Mouse (Mus musculus): ENCODE data around the gene Orc3. TPM values are rescaled to one million over a fixed set of nuclear protein-coding genes. Genes with fewer than 3 reads are reported as not detected.

The Orc3 gene
- total RNA-seq, 1 experiment from 2014 or later: 96.9 TPM

DNA sequence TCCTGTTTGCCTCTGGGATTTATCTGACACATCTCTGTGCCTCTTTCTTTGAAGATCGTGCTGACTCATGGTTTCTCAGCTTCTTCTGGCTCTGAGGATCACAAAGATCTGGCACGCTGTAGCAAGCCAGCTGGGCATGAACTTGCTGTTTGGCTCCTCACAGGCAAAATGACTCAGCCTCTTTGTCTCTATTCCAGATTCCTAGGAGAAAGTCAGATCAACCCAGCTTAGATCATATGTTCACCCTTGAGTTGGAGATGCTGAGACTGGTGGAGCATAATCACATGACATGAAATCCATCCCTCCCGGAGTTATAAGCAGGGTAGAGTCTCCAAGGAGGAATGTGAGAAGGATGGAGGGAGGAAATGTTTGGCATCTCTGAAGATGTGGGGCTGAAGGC is 91.9 kb downstream of the Orc3 start:
- no peak for ATAC-seq (replicated peaks; ENCODE audit: low read depth, poor library complexity, severe bottlenecking)

Other genes starting within 250 kb of the Orc3 start
- 42.0 and 60.8 TPM in 2 replicates for gene Akirin2, start 64.0 kb downstream of the Orc3 start, total RNA-seq (2017)
- gene Rars2, start within 50 bp of the Orc3 start, total RNA-seq (2017): 36.6 and 46.2 TPM in 2 replicates
- 23.2 and 24.3 TPM in 2 replicates for gene Slc35a1, start 72.5 kb upstream of the Orc3 start, total RNA-seq (2017)
- not detected in 2 replicates for gene Cfap206, start 115.3 kb upstream of the Orc3 start, total RNA-seq (2017)
- not detected in 2 replicates for gene Gm136, start 141.3 kb upstream of the Orc3 start, total RNA-seq (2017)
- 28.4 and 31.3 TPM in 2 replicates for gene Smim8, start 163.5 kb upstream of the Orc3 start, total RNA-seq (2017)